Mouse (Mus musculus) yolk sac, embryonic 10.5 days (tissue): ENCODE measurements around the gene Lrrc3c.

Source experiments
- DNase-seq: peaks from one replicate; pipeline ENCODE4 v3.0.0-alpha.2; 2017; ENCODE audit warnings: low spot score

Lrrc3c gene

GRCm38 (mm10) chr11:98597991-98598390, at the start of gene Lrrc3c:
Gene Lrrc3c, plus strand, starts transcription at chr11:98598291.
- DNase-seq: no peak

GRCm38 (mm10) chr11:98549363-98549762, 48.7 kb upstream of the Lrrc3c start:
- DNase-seq: no peak

- DNase-seq: no peak
Observed at GRCm38 (mm10) chr11:98550311-98550974, 47.6 kb upstream of the Lrrc3c start.

- DNase-seq: peak; percentile 92
Observed at GRCm38 (mm10) chr11:98550975-98551828, 46.9 kb upstream of the Lrrc3c start, which contains the start of gene Zpbp2. Gene Zpbp2, plus strand, starts transcription at chr11:98551097.

- no peak for DNase-seq
Observed at GRCm38 (mm10) chr11:98553966-98554365, 44.1 kb upstream of the Lrrc3c start.

- DNase-seq: no peak
Observed at GRCm38 (mm10) chr11:98555124-98555700, 42.9 kb upstream of the Lrrc3c start.

- DNase-seq: peak; percentile 42
Observed at GRCm38 (mm10) chr11:98560942-98561341, 37.1 kb upstream of the Lrrc3c start.

GRCm38 (mm10) chr11:98563025-98563424, 35.1 kb upstream of the Lrrc3c start:
- DNase-seq: no peak

GRCm38 (mm10) chr11:98563921-98564414, 34.1 kb upstream of the Lrrc3c start:
- no peak for DNase-seq

- no peak for DNase-seq
Observed at GRCm38 (mm10) chr11:98568326-98568725, 29.8 kb upstream of the Lrrc3c start.

- no peak for DNase-seq
Observed at GRCm38 (mm10) chr11:98569461-98569860, 28.6 kb upstream of the Lrrc3c start.

- no peak for DNase-seq
Observed at GRCm38 (mm10) chr11:98577776-98578175, 20.3 kb upstream of the Lrrc3c start.

GRCm38 (mm10) chr11:98580301-98581121, 17.6 kb upstream of the Lrrc3c start:
- DNase-seq: peak; percentile 81

- no peak for DNase-seq
Observed at GRCm38 (mm10) chr11:98581286-98582029, 16.6 kb upstream of the Lrrc3c start.

- DNase-seq: no peak
Observed at GRCm38 (mm10) chr11:98582030-98582388, 16.1 kb upstream of the Lrrc3c start.

- peak; percentile 24 for DNase-seq
Observed at GRCm38 (mm10) chr11:98582551-98583264, 15.4 kb upstream of the Lrrc3c start.

GRCm38 (mm10) chr11:98583265-98583552, 14.9 kb upstream of the Lrrc3c start:
- DNase-seq: no peak

GRCm38 (mm10) chr11:98583571-98583970, 14.5 kb upstream of the Lrrc3c start:
- no peak for DNase-seq

GRCm38 (mm10) chr11:98584146-98584545, 13.9 kb upstream of the Lrrc3c start:
- no peak for DNase-seq

- DNase-seq: no peak
Observed at GRCm38 (mm10) chr11:98584629-98585177, 13.4 kb upstream of the Lrrc3c start.
